Mouse (Mus musculus): ENCODE results near the gene Ccdc160.

The Ccdc160 gene

GRCm38 (mm10) chrX:52790980-52791593, at the start of gene Ccdc160:
Ccdc160 (plus strand) TSS chrX:52791200.
- no peak for TF ChIP-seq GATA4 (IDR thresholded peaks at IDR 0.05; ENCODE audit: insufficient replicate concordance, low read length)

GRCm38 (mm10) chrX:52743781-52744180, 47.2 kb upstream of the Ccdc160 start:
- no peak for TF ChIP-seq GATA4 (IDR thresholded peaks at IDR 0.05; ENCODE audit: insufficient replicate concordance, low read length)

GRCm38 (mm10) chrX:52744201-52745051, 46.6 kb upstream of the Ccdc160 start:
- no peak for TF ChIP-seq GATA4 (IDR thresholded peaks at IDR 0.05; ENCODE audit: insufficient replicate concordance, low read length)

- TF ChIP-seq GATA4 (IDR thresholded peaks at IDR 0.05; ENCODE audit: insufficient replicate concordance, low read length), result no peak
Measured at GRCm38 (mm10) chrX:52745462-52745861, 45.5 kb upstream of the Ccdc160 start.

GRCm38 (mm10) chrX:52745917-52746316, 45.1 kb upstream of the Ccdc160 start:
- no peak for TF ChIP-seq GATA4 (IDR thresholded peaks at IDR 0.05; ENCODE audit: insufficient replicate concordance, low read length)

- TF ChIP-seq GATA4 (IDR thresholded peaks at IDR 0.05; ENCODE audit: insufficient replicate concordance, low read length), result no peak
Measured at GRCm38 (mm10) chrX:52746849-52747248, 44.2 kb upstream of the Ccdc160 start.

- no peak for TF ChIP-seq GATA4 (IDR thresholded peaks at IDR 0.05; ENCODE audit: insufficient replicate concordance, low read length)
Measured at GRCm38 (mm10) chrX:52753491-52754085, 37.4 kb upstream of the Ccdc160 start.

- no peak for TF ChIP-seq GATA4 (IDR thresholded peaks at IDR 0.05; ENCODE audit: insufficient replicate concordance, low read length)
Measured at GRCm38 (mm10) chrX:52757164-52757563, 33.8 kb upstream of the Ccdc160 start.

- no peak for TF ChIP-seq GATA4 (IDR thresholded peaks at IDR 0.05; ENCODE audit: insufficient replicate concordance, low read length)
Measured at GRCm38 (mm10) chrX:52759232-52759631, 31.8 kb upstream of the Ccdc160 start.

- no peak for TF ChIP-seq GATA4 (IDR thresholded peaks at IDR 0.05; ENCODE audit: insufficient replicate concordance, low read length)
Measured at GRCm38 (mm10) chrX:52760191-52760945, 30.6 kb upstream of the Ccdc160 start.

- no peak for TF ChIP-seq GATA4 (IDR thresholded peaks at IDR 0.05; ENCODE audit: insufficient replicate concordance, low read length)
Measured at GRCm38 (mm10) chrX:52762221-52762620, 28.8 kb upstream of the Ccdc160 start.

- no peak for TF ChIP-seq GATA4 (IDR thresholded peaks at IDR 0.05; ENCODE audit: insufficient replicate concordance, low read length)
Measured at GRCm38 (mm10) chrX:52775973-52776372, 15.0 kb upstream of the Ccdc160 start.

GRCm38 (mm10) chrX:52777671-52778070, 13.3 kb upstream of the Ccdc160 start:
- no peak for TF ChIP-seq GATA4 (IDR thresholded peaks at IDR 0.05; ENCODE audit: insufficient replicate concordance, low read length)

GRCm38 (mm10) chrX:52783898-52784297, 7.1 kb upstream of the Ccdc160 start:
- no peak; the same call in 1 of the 2 replicates for TF ChIP-seq GATA4 (IDR thresholded peaks at IDR 0.05; ENCODE audit: insufficient replicate concordance, low read length)
